Mouse (Mus musculus): Measurements from ENCODE around the gene Gm26602.
A peak's percentile ranks its signal among the peaks of the same experiment; 100 is the strongest.

The Gm26602 gene

DNA sequence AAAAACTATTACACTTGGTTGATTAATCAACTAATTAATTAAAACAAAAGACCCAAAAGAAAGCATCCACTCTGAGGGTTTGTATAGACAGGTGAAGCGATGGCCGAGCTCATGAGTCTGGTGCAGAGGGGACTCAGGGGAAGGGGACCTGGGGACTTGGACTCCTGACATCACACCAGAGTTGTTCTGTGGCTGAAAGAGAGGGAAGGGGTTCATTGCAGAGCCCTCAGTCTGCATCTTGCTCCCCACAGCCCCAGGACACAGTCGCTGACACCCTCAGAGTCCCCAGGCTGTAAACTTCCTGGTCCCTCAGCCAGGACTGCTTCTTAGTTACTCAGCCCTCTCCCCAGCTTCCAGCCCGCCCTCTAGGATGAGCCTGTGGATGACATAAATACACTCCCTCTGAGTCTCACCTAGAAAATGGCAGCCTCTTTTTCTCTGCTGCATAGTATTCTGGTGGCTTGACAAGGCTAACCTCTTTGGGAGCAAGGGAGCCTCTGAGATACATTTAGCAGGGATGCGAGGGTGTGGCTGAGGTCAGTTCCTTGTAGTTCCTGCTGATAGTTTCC, 7.0 kb downstream of the Gm26602 start:
- no peak for DNase-seq (ENCODE audit: low spot score)

DNA sequence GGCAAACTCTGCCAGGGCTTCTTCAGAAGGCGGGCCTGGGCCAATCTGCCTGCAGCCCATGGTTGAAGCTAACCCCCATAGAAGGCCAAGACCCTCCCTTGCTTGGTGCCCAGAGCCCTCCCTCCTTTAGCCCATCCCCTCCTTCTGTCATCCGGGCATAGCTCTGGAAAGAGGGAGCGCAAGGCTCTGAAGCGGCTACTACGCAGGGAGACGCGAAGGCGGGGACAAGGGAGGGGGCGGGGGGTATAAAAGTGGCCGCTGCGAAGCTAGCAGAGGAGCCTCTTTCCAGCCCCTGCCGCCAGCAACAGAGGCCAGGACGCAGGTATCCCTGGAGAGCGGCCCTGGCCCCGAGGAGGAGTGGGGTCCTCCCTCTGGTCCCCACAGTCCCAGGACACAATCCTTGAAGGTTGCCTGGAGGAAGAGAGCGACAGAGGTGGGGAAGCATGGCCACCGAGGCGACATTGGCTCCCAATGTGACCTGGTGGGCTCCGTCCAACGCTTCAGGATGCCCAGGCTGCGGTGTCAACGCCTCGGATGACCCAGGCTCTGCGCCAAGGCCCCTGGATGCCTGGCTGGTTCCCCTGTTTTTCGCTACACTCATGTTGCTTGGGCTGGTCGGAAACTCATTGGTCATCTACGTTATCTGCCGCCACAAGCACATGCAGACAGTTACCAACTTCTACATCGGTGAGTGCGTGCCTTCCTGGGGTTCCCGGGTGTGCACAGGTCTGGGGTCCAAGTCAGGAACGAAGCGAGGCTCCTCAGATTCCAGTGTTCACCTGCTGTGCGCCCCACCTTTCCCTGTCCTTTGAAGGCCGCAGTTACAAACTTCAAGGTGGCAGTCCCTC, 7.8 kb downstream of the Gm26602 start:
- DNase-seq (ENCODE audit: low spot score): no peak

DNA sequence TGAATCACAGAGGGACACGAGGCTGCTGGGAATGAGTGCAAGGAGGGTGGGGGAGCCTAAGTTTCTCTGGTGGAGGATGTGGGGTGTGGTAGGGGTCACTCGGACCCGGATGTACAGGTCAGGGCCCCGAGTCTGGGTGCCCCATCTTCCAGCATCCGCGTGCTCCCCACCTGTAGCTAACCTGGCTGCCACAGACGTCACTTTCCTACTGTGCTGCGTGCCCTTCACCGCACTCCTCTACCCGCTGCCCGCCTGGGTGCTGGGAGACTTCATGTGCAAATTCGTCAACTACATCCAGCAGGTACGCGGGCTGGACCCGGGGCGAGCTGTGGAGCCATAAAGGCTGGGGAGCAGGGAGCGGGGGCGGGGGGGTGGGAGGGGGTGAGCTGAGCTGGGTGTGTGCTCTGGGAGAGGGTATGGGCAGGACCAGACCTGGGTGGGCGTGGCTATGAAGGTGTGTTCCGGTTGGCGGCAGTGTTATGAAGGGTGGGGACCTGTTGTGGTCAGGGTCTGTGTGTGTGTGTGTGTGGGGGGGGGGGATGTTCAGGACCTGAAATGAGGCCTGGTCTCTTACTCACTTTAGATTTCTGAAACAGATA, 8.7 kb downstream of the Gm26602 start:
- DNase-seq (ENCODE audit: low spot score): peak; percentile 17

DNA sequence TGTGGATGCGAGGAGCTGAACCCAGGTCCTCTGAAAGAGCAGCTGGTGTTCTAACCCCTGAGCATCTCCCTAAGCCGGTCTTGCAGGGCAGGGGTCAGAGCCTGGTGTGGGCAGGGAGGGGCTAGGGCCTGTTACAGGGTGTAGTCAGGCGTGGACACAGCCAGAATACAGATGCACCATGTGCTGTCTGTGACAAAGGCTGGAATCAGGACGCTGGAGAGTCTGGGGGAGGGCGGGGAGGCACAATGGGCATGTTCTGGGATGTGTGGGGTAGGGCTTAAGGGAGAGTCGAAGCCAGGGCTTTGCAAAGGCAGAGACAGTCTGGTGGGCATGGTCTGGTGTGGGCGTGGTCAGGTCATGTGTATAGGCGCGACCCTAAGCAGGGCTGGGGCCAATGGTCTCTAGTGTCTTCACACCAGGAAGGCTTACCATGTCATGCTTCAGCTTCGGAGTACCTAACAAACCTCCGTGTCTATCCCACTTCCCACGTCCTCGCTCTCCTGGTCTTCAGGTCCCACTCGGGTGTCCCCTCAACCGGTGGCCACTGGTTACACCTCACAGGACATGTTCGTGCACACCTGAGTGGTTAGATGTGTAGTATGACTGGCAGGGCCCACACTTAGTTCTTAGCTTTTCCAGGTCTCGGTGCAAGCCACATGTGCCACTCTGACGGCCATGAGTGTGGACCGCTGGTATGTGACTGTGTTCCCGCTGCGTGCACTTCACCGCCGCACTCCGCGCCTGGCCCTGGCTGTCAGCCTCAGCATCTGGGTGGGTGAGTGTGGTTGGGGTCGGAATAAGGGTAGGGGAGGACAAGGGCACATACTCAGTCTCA, 9.6 kb downstream of the Gm26602 start:
- peak; percentile 49 for DNase-seq (ENCODE audit: low spot score)

DNA sequence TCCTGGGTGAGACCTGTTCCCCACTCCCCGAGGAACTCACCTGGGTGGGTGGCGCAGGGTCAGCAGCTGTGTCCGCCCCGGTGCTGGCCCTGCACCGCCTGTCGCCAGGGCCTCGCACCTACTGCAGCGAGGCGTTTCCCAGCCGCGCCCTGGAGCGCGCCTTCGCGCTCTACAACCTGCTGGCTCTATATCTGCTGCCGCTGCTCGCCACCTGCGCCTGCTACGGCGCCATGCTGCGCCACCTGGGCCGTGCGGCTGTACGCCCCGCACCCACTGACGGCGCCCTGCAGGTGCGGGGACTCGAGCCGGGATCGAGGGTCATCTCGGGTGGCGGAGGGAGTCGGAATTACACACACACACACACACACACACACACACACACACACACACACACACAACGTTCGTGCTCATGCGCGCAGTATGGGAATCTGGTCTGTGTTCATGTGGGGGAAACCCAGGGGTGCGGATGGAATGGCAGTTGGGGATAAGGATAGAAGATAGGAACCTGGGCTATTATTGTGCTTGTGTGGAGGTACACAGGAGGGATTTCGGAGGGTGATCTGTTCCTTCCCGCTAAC, 10.4 kb downstream of the Gm26602 start, which contains the start of gene R3hdm4:
R3hdm4 (minus strand) TSS at position 251 of the 578 bp plus-strand sequence.
- DNase-seq (ENCODE audit: low spot score): peak; percentile 11

DNA sequence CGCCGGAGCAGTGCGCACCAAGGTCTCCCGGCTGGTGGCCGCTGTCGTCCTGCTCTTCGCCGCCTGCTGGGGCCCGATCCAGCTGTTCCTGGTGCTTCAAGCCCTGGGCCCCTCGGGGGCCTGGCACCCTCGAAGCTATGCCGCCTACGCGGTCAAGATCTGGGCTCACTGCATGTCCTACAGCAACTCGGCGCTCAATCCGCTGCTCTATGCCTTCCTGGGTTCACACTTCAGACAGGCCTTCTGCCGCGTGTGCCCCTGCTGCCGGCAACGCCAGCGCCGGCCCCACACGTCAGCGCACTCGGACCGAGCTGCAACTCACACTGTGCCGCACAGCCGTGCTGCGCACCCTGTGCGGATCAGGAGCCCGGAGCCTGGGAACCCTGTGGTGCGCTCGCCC, 10.9 kb downstream of the Gm26602 start:
- DNase-seq (ENCODE audit: low spot score): peak; percentile 55

DNA sequence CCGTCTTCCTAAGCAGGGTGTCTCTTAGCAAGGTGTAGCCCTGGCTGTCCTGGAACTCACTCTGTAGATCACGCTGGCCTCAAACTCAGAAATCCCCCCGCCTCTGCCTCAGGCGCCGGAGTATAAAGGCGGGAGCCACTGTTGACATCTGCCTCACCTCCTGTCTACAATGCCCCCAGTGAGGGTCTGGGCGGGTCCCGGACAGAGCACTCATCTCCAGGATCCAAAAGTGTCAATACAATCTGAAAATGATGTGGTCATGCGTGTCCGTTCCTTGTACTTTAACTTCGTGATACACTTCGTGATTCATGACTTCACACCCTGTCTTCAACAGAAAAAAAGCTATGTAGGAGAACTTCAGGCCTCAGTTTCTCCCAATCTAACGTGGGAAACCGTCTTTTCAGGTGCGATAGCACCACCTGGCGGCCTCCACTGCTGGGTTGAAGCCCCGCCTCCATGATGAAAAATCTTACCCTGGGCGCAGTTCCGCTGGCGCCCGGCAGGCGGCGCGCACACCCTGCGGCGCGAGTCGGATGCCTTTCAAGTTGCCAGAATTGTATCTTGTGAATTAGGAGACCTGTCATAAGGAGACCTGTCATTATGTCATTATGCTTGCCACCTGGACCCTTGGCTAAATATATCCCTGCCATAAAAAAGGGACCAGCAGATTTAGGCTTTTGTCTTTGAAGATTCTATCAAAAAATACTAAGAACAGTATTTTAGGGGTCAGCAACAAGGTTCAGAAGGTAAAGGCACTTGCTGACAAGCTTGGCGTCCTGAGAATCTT, 14.5 kb downstream of the Gm26602 start:
- peak; percentile 83 for DNase-seq (ENCODE audit: low spot score)

DNA sequence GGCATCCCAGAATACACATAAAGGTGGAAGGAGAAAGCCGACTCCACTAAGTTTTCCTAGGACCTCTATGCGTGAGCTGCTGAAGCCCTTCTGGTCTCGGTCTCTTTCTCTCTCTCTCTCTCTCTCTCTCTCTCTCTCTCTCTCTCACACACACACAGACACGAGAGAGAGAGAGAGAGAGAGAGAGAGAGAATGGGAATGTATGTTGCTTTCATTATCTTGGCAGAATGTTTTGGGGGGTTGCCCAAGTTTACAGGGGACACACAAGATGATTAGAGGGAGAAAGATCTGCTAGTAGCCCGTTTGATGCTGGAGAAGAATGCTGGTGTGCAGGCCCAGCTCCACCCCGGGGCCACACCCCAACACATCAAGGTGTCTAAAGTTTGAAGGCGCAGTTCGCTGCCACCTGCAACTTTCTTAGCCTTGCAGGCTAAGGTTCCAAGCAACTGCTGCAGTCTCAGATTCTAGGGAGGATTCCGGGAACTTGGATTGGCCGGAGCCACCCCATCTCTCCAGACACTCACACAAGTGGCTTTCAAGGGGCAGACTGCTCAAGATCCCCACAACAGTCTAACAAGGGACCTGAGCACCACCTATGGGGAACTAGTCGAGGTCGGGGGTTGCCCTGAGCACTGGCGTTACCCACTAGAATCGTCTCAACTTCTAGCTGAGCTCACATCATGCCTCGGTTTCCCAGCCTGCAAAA, 15.3 kb downstream of the Gm26602 start:
- no peak for DNase-seq (ENCODE audit: low spot score)

DNA sequence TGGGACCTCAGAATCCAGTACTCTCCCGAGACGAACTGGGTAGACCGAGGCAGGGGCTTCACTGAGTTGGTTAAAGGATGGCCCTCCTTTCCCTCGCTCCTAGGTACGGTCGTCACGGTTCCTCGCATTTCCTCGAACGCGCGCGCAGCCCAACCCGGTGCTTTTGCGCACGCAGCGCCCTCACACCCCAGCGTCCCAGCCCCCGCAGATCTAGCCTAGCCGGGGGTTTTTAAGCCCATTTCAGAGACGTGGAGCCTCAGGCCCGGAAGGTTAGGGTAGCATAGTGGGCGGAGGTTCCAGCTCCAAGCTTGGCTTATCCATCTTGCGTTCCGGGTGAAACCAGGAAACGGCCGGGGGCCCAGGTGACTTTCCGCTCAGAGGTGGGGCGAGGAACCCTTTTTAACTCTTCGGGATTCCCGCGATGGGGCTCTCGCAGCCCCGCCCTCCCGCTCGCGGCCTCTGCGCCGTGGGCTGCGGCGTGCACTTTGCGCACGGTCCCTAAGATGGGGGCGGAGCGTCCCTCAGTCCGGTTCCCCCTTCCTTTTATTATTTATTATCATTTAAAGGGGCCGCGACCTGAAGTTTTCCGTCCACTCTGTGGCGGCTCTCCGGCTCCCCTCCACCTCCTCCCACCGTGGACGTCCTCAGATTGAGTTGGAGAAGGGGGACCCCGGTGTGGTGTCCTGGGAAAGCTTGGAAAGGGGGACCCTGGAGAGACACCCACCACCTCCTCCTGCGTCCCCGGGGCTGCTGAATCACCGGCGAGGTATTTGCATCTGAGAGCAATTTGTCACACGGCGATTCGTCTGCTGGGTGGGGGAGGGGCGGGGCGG, 16.1 kb downstream of the Gm26602 start, which contains the start of gene Arid3a:
Arid3a (plus strand) TSS at position 553 of the 833 bp plus-strand sequence.
- peak; percentile 95 for DNase-seq (ENCODE audit: low spot score)

DNA sequence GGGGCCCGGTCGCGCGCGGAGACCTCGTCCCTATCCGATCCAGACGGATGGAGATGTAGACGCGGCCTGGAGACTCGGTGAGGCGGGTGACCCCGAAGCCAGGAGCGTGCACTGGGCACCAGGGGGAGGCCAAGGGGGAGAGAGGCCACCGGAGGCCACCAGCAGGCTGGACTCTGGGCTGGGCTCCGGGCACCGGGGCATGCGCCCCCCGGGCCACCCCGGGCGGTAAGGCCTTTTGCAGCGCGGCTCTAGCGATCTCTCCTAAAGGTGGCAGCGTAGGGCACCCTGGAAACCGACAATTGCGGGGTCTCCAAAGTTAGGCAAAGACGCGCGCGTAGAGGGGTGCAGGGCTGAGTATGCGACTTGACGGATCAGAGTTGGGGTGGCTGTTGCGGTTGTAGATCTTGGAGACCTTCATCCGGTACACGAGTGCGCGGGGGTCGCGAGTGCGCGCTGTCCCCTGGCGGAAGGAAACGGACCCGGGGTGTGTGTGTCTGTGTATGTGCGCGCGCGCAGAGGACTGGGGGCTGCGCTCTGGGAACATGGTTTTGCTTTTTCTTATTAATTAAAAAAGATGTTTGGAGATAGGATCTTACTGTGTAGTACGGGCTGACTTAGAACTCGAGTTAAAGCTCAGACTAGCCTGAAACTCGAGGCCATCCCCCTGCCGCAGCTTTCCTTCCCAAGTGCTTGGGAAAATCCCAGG, 16.8 kb downstream of the Gm26602 start:
- peak; percentile 79 for DNase-seq (ENCODE audit: low spot score)

DNA sequence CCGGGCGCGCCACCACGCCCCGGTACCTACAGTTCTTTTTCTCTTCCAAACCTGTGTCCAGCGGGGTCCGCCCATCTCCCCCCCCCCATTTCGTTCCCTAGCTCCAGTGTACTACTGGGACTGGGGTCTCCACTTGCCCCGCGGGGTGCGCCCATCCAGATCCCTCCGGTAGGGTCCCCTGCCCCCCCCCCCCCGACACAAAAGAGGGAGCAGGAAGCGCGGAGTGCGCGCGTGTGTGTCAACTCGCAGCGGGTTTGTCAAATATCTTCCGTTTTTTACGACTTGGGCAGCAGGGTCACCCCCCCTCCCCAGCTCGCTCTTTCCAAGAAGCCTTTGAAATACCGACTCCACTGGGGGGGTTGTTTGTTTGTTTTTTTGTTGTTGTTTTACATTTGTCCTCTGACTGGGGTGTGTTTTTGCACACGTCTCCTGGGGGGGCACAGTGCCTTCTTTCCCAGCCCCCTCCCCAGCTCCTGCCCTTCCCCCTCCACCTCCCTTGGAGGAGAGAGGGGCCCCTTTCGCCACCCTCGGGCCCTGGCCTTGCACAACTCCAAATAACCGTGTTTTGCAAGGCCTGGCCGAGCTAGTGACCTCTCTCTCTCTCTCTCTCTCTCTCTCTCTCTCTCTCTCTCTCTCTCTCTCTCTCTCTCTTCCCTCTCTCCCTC, 17.5 kb downstream of the Gm26602 start:
- DNase-seq (ENCODE audit: low spot score): peak; percentile 65

DNA sequence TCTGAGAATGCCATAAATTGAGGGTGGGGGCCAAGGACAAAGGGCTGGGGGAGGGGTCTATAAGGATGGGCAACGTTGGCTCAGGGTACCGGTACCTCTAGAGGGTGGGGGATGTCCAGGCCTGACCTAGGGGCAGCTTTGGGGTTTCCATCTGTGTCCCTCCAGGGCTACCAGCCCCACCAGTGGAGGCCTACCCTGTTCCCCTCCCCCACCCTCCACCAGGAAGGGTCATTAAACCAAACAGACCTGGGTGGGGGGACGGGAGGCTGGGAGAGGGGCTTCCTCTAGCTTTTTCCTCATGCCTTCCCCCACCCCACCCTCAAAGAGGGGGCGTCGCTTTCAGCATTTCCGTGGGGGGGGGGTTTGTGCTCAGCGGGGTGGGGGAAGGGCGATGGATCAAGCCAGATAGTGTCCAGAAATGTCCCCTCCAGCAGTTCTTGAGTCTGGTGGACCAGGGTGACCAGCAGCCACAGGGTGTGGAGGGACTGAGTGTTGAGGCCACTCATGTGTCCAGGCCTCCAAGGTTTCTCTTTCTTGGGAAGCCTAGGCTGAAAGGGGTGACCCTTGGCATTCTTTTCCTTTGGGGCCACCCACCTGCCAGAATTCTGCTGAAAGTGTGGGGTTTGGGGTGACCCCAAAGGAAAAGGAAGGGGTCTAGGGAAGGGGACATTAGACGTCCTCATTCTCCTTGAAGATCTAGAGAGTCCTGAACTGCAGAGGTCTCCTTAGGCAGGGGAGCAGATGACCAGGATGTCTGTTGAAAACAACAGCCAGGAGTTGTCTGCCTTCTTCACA, 18.4 kb downstream of the Gm26602 start:
- DNase-seq (ENCODE audit: low spot score): peak; percentile 24

DNA sequence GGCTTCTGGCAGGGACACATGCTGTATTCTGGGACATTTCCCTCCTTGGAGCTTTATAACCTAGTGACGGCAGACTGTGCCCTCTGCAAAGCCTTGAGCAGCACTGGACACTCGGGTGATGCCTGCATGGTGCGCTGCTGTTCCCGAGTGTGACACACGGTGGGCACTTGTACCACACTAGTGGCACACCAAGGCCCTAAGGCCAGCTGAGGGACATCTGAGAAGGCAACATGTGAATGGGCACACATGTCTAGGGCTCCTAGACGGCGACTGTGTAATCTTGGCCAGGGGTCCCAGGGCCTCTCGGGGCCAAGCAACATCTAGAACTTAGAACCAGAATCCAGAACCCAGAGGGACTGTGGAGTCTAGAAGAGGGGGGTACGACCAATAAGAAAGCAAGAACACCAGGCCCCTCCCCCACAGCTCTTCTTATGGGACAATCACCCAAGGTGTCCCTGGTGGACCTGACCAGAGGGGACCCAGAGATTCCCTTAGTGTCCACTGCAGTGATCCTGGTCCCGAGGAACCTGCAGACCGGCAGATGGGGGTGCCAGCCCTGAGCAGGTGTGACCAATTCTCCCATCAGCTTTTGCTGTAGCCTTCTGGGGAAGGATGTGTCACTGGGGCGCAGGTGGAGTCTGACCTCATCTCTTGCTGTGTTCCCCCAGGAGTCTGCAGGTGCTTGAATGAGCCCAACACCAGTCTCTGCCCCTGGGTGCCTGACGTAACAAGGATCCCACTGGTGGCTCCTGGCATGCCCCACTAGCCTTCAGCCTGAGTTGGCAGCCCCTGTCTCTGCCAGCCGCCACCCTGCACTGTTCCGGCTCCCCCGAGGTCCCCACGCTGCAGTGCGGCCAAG, 19.5 kb downstream of the Gm26602 start:
- DNase-seq (ENCODE audit: low spot score): no peak

DNA sequence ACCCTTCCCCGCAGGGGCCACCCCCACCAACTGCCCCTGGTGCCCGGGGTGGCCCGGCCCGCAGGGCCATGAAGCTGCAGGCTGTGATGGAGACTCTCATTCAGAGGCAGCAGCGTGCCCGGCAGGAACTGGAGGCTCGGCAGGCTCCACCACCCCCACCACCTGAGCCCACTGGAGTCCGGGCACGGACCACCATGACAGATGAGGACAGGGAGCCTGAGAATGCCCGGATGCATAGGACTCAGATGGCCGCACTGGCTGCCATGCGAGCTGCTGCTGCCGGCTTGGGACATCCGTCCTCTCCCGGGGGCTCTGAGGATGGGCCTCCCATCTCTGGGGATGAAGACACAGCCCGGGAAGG, 20.1 kb downstream of the Gm26602 start:
- DNase-seq (ENCODE audit: low spot score): no peak

DNA sequence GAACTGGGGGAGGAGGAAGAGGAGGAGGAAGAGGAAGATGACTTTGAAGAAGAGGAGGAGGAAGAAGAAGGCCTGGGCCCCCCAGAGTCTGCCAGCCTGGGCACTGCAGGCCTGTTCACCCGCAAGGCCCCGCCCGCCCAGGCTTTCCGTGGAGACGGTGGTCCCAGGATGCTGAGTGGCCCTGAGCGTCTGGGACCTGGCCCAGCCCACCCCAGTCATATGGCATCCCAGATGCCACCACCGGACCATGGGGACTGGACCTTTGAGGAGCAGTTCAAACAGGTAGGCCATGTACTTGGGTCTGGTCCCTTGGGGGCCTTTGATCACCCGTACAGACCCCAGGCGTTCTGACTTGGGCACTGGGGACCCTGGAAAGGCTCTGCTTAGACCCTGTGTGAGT, 21.1 kb downstream of the Gm26602 start:
- no peak for DNase-seq (ENCODE audit: low spot score)

DNA sequence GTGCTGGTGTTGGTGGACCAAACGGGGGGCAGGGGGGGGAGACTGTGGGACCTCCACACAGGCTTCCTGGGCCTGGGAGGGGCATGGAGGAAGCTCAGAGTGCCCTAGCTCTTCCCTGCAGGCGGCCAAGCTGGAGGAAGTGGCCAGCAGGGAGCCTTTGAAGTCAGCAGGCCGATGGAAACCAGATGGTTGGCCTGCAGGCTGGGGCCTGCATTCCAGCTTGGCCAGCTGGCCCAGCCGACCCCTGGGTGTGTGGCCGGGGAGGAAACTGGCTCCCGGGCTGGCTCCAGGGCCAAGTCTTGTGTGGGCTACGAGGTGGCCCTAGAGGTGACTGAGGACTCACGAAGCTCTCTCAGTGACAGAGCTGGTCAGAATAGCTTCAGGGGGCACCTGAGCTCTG, 22.1 kb downstream of the Gm26602 start:
- peak; percentile 83 for DNase-seq (ENCODE audit: low spot score)

All from embryo, embryonic 10 days (tissue).